Mouse (Mus musculus): ENCODE results near the gene Gm2174. TPM values are rescaled to one million over a fixed set of nuclear protein-coding genes. Genes with fewer than 3 reads are reported as not detected.

Gm2174 gene
- polyA plus RNA-seq, 1 experiment from 2014 or later = not detected

Other genes with a start within 250 kb of the Gm2174 start
- gene Gm773, start 235.1 kb upstream of the Gm2174 start, polyA plus RNA-seq (2016; fragmentation: Nextera tagmentation; extraction: Ambion mirVana) = not detected in 2 replicates
- 5.6 and 6.2 TPM in 2 replicates for gene Zfp449, start 101.6 kb upstream of the Gm2174 start, polyA plus RNA-seq (2016; fragmentation: Nextera tagmentation; extraction: Ambion mirVana)
- 5.1 and 5.6 TPM in 2 replicates for gene Smim10l2a, start 73.4 kb upstream of the Gm2174 start, polyA plus RNA-seq (2016; fragmentation: Nextera tagmentation; extraction: Ambion mirVana)
- gene Ints6l, start 6.9 kb downstream of the Gm2174 start, polyA plus RNA-seq (2016; fragmentation: Nextera tagmentation; extraction: Ambion mirVana) = 28.3 and 28.6 TPM in 2 replicates
- gene Gm10477, start 76.8 kb downstream of the Gm2174 start, polyA plus RNA-seq (2016; fragmentation: Nextera tagmentation; extraction: Ambion mirVana) = not detected in 2 replicates
- 0.18 TPM in 1 of 2 replicates, not detected in the other for gene Gm648, start 101.6 kb downstream of the Gm2174 start, polyA plus RNA-seq (2016; fragmentation: Nextera tagmentation; extraction: Ambion mirVana)
- 52.7 and 53.0 TPM in 2 replicates for gene Mmgt1, start 150.1 kb downstream of the Gm2174 start, polyA plus RNA-seq (2016; fragmentation: Nextera tagmentation; extraction: Ambion mirVana)
- gene Slc9a6, start 161.8 kb downstream of the Gm2174 start, polyA plus RNA-seq (2016; fragmentation: Nextera tagmentation; extraction: Ambion mirVana) = 30.2 and 37.2 TPM in 2 replicates

All from midbrain, embryonic 12.5 days (tissue).